Mouse (Mus musculus): ENCODE results near the gene Vmn1r76. TPM values are rescaled to one million over a fixed set of nuclear protein-coding genes. Genes with fewer than 3 reads are reported as not detected.

Vmn1r76 gene
- total RNA-seq (2023): not detected

DNA sequence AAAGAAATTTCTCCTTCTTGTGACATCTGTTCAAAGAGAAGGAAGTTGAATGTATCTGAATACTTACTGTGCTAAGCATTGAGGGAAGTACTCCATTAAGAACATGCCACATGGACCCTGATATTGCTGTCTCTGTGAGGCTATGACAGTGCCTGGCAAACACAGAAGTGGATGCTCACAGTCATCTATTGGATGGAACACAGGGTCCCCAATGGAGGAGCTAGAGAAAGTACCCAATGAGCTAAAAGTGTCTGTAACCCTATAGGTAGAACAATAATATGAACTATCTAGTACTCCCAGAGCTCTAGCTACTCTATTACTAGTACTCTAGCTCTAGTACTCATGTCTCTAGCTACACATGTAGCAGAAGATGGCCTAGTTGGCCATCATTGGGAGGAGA is at the start of gene Vmn1r76:
Gene Vmn1r76 (minus strand): TSS at position 101 of the 400 bp plus-strand sequence.

DNA sequence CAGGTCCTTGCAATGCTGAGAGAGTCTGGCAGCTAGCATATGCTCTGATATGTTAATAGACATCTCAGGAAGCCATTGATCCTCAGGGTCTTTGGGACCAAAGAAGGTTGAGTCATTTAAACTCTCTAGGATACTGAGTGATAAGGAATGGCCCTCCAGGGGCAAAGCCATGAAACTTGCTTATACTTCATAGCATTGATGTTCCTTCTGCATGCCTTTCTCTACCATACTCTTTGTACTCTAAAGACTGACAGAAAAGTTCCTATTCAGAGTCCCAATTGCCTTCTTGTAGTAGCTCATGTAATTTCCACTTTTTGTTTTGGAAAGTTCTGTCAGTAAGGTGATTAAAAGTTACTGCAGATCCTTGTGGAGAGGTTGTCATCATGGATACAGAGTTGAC is 63.7 kb downstream of the Vmn1r76 start, which contains the start of gene Vmn1r75:
Gene Vmn1r75 (plus strand): TSS at position 301 of the 400 bp plus-strand sequence.

Other genes with a start within 250 kb of the Vmn1r76 start
- not detected for gene Vmn1r73, start 207.9 kb downstream of the Vmn1r76 start, total RNA-seq (2023)
- not detected for gene Vmn1r74, start 104.2 kb downstream of the Vmn1r76 start, total RNA-seq (2023)
- not detected for gene Vmn1r75, start 63.6 kb downstream of the Vmn1r76 start, total RNA-seq (2023)
- not detected for gene Vmn1r77, start 98.5 kb upstream of the Vmn1r76 start, total RNA-seq (2023)
- not detected for gene Vmn1r78, start 212.0 kb upstream of the Vmn1r76 start, total RNA-seq (2023)
- not detected for gene Vmn1r79, start 233.1 kb upstream of the Vmn1r76 start, total RNA-seq (2023)

Measured in B cell, adult 67 days (primary cell).